Mouse (Mus musculus): ENCODE data around the gene Nrxn3. TPM values are rescaled to one million over a fixed set of nuclear protein-coding genes. Genes with fewer than 3 reads are reported as not detected.

Gene Nrxn3
- polyA plus RNA-seq, 1 experiment from 2014 or later = 0.72 TPM

GRCm38 (mm10) chr12:88722031-88722690, 515 bp upstream of the Nrxn3 start:
- Histone ChIP-seq H3K4me1 (ENCODE audit: insufficient read depth) (no peaks in the 10 kb centered on the region), H3K9me3 (ENCODE audit: low read length) (no peaks in the 10 kb centered on the region), H3K27me3 (ENCODE audit: insufficient read depth, low read length) (no peaks in the 10 kb centered on the region), H3K36me3 (replicated peaks; ENCODE audit: insufficient read depth, low read length) (no peaks in the 10 kb centered on the region), H3K9ac (replicated peaks) (no peak overlapping the region), H3K4me2 (ENCODE audit: low read depth, low read length) (no peak overlapping the region), H3K27ac (ENCODE audit: low read depth) (no peak overlapping the region), H3K4me3 (ENCODE audit: low read depth, low read length) (no peak overlapping the region)
- ATAC-seq = no peak
- DNase-seq = no peak
- WGBS (ENCODE audit: insufficient replicate concordance) = 23% methylated on average over 3 of the region's 3 CpGs
- TF ChIP-seq EP300 (IDR thresholded peaks at IDR 0.05; ENCODE audit: low read depth) (no peak), CTCF (IDR thresholded peaks at IDR 0.05; ENCODE audit: low read depth) (no peak)

GRCm38 (mm10) chr12:88726316-88726715, 3.6 kb downstream of the Nrxn3 start:
- H3K4me1 ChIP-seq (ENCODE audit: insufficient read depth) = no peaks in the 10 kb centered on the region
- H3K27ac ChIP-seq (ENCODE audit: low read depth) = no peak overlapping the region
- ATAC-seq = no peak
- DNase-seq = no peak
- TF ChIP-seq CTCF (IDR thresholded peaks at IDR 0.05; ENCODE audit: low read depth) = no peak
- TF ChIP-seq EP300 (IDR thresholded peaks at IDR 0.05; ENCODE audit: low read depth) = no peak
- no peak overlapping the region for H3K4me2 ChIP-seq (ENCODE audit: low read depth, low read length)
- H3K9me3 ChIP-seq (ENCODE audit: low read length) = no peaks in the 10 kb centered on the region
- H3K9ac ChIP-seq (replicated peaks) = no peak overlapping the region
- H3K27me3 ChIP-seq (ENCODE audit: insufficient read depth, low read length) = no peaks in the 10 kb centered on the region
- H3K4me3 ChIP-seq (ENCODE audit: low read depth, low read length) = no peak overlapping the region
- WGBS (ENCODE audit: insufficient replicate concordance) = 88% methylated on average over 13 of the region's 13 CpGs
- H3K36me3 ChIP-seq (replicated peaks; ENCODE audit: insufficient read depth, low read length) = no peaks in the 10 kb centered on the region

- H3K4me3 ChIP-seq (ENCODE audit: low read depth, low read length) = no peak overlapping the region
- no peaks in the 10 kb centered on the region for H3K36me3 ChIP-seq (replicated peaks; ENCODE audit: insufficient read depth, low read length)
- no peak for DNase-seq
- H3K27ac ChIP-seq (ENCODE audit: low read depth) = no peak overlapping the region
- no peaks in the 10 kb centered on the region for H3K27me3 ChIP-seq (ENCODE audit: insufficient read depth, low read length)
- H3K4me2 ChIP-seq (ENCODE audit: low read depth, low read length) = no peak overlapping the region
- H3K9me3 ChIP-seq (ENCODE audit: low read length) = no peaks in the 10 kb centered on the region
- ATAC-seq = no peak
- WGBS (ENCODE audit: insufficient replicate concordance) = 76% methylated on average over 6 of the region's 6 CpGs
- no peaks in the 10 kb centered on the region for H3K4me1 ChIP-seq (ENCODE audit: insufficient read depth)
- no peak overlapping the region for H3K9ac ChIP-seq (replicated peaks)
- TF ChIP-seq EP300 (IDR thresholded peaks at IDR 0.05; ENCODE audit: low read depth) (no peak), CTCF (IDR thresholded peaks at IDR 0.05; ENCODE audit: low read depth) (no peak)
These were observed 4.1 kb downstream of the Nrxn3 start for GRCm38 (mm10) chr12:88726755-88727154.

- Histone ChIP-seq H3K4me1 (ENCODE audit: insufficient read depth) (no peaks in the 10 kb centered on the region), H3K36me3 (replicated peaks; ENCODE audit: insufficient read depth, low read length) (no peaks in the 10 kb centered on the region), H3K4me3 (ENCODE audit: low read depth, low read length) (no peak overlapping the region), H3K4me2 (ENCODE audit: low read depth, low read length) (no peak overlapping the region), H3K27me3 (ENCODE audit: insufficient read depth, low read length) (no peaks in the 10 kb centered on the region), H3K27ac (ENCODE audit: low read depth) (no peak overlapping the region), H3K9me3 (ENCODE audit: low read length) (no peaks in the 10 kb centered on the region), H3K9ac (replicated peaks) (no peak overlapping the region)
- TF ChIP-seq EP300 (IDR thresholded peaks at IDR 0.05; ENCODE audit: low read depth) (no peak), CTCF (IDR thresholded peaks at IDR 0.05; ENCODE audit: low read depth) (no peak)
- WGBS (ENCODE audit: insufficient replicate concordance) = 46% methylated on average over 2 of the region's 2 CpGs
- ATAC-seq (no peak), DNase-seq (no peak)
These were observed 8.0 kb downstream of the Nrxn3 start for GRCm38 (mm10) chr12:88730720-88731119.

- no peaks in the 10 kb centered on the region for H3K9me3 ChIP-seq (ENCODE audit: low read length)
- no peak overlapping the region for H3K4me2 ChIP-seq (ENCODE audit: low read depth, low read length)
- no peak overlapping the region for H3K4me3 ChIP-seq (ENCODE audit: low read depth, low read length)
- no peak overlapping the region for H3K27ac ChIP-seq (ENCODE audit: low read depth)
- no peaks in the 10 kb centered on the region for H3K4me1 ChIP-seq (ENCODE audit: insufficient read depth)
- WGBS (ENCODE audit: insufficient replicate concordance) = 39% methylated on average over 1 of the region's 1 CpGs
- DNase-seq = no peak
- no peak overlapping the region for H3K9ac ChIP-seq (replicated peaks)
- no peak for ATAC-seq
- no peaks in the 10 kb centered on the region for H3K36me3 ChIP-seq (replicated peaks; ENCODE audit: insufficient read depth, low read length)
- TF ChIP-seq EP300 (IDR thresholded peaks at IDR 0.05; ENCODE audit: low read depth) = no peak
- no peak for TF ChIP-seq CTCF (IDR thresholded peaks at IDR 0.05; ENCODE audit: low read depth)
- H3K27me3 ChIP-seq (ENCODE audit: insufficient read depth, low read length) = no peaks in the 10 kb centered on the region
These were observed 12.4 kb downstream of the Nrxn3 start for GRCm38 (mm10) chr12:88735045-88735444.

- Histone ChIP-seq H3K9me3 (ENCODE audit: low read length) (no peaks in the 10 kb centered on the region), H3K27ac (ENCODE audit: low read depth) (no peak overlapping the region), H3K27me3 (ENCODE audit: insufficient read depth, low read length) (no peaks in the 10 kb centered on the region), H3K4me3 (ENCODE audit: low read depth, low read length) (no peak overlapping the region), H3K36me3 (replicated peaks; ENCODE audit: insufficient read depth, low read length) (no peaks in the 10 kb centered on the region), H3K4me1 (ENCODE audit: insufficient read depth) (no peaks in the 10 kb centered on the region), H3K4me2 (ENCODE audit: low read depth, low read length) (no peak overlapping the region), H3K9ac (replicated peaks) (no peak overlapping the region)
- 63% methylated on average over 4 of the region's 4 CpGs for WGBS (ENCODE audit: insufficient replicate concordance)
- no peak for TF ChIP-seq CTCF (IDR thresholded peaks at IDR 0.05; ENCODE audit: low read depth)
- DNase-seq = no peak
- no peak for ATAC-seq
These were observed 14.4 kb downstream of the Nrxn3 start for GRCm38 (mm10) chr12:88737081-88737480.

- Histone ChIP-seq H3K4me2 (ENCODE audit: low read depth, low read length) (no peak overlapping the region), H3K9ac (replicated peaks) (no peak overlapping the region), H3K4me1 (ENCODE audit: insufficient read depth) (no peaks in the 10 kb centered on the region), H3K27ac (ENCODE audit: low read depth) (no peak overlapping the region), H3K9me3 (ENCODE audit: low read length) (no peaks in the 10 kb centered on the region), H3K4me3 (ENCODE audit: low read depth, low read length) (no peak overlapping the region), H3K27me3 (ENCODE audit: insufficient read depth, low read length) (no peaks in the 10 kb centered on the region), H3K36me3 (replicated peaks; ENCODE audit: insufficient read depth, low read length) (no peaks in the 10 kb centered on the region)
- no peak for TF ChIP-seq CTCF (IDR thresholded peaks at IDR 0.05; ENCODE audit: low read depth)
- no peak for TF ChIP-seq EP300 (IDR thresholded peaks at IDR 0.05; ENCODE audit: low read depth)
- ATAC-seq (no peak), DNase-seq (no peak)
- 58% methylated on average over 4 of the region's 4 CpGs for WGBS (ENCODE audit: insufficient replicate concordance)
These were observed 15.9 kb downstream of the Nrxn3 start for GRCm38 (mm10) chr12:88738616-88739015.

Data from liver, postnatal 0 days (tissue).